Mouse (Mus musculus): ENCODE results near the gene Slit3.

DNA sequence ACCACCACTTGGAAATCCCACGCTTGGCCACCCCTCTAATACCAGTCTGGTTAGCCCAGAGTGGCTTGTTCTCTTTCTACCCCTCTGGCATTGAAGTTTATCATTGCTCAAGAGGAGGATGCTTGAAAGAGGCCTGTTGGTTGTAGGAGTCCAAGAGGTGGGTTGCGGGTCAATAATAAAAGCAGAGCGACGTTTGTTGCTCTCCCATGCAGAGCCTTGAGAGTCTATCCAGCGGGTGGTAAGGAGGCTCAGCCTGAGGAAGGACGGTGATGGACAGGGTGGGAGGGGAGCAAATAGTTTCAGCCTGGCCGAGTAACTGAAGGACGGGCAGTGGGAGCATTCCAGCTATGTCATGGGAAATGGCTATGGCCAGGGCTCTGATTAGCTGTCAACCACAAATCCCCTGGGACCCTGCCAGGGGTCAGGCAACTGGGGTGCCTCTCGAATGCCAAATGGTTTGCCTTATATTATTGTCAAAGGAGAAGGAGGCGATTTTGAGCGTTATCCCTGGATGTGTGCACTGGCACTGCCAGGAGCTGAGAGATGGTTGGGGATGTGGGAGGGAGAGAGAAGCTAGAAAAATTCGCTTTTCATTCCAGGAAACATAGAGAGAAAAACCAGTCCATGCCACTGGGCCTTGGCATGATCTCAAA is 141.4 kb downstream of the Slit3 start:
- TF ChIP-seq POLR2A (IDR thresholded peaks at IDR 0.05; ENCODE audit: low read depth, low read length): no peak
- no peak for TF ChIP-seq CTCF (IDR thresholded peaks at IDR 0.05; ENCODE audit: borderline replicate concordance, insufficient read depth, low read length)
